Mouse (Mus musculus) left cerebral cortex, adult 8-10 months (tissue): ENCODE results near the gene Trp53rkb. TPM values are rescaled to one million over a fixed set of nuclear protein-coding genes. Genes with fewer than 3 reads are reported as not detected.

ENCODE experiments used
- DNase-seq, 2 experiments: peaks; one replicate each; pipeline ENCODE4 v3.0.0; 2022; ENCODE audit warnings: low spot score in 2 of 2
- total RNA-seq, 4 experiments: library from RNA; stranded (reverse); gene quantifications; 2 replicates each; pipeline ENCODE4 v1.2.4; 2022

The Trp53rkb gene
- total RNA-seq, 4 experiments from 2014 or later: 4.4 to 8.1 (median 6.1) TPM

GRCm38 (mm10) chr2:166793542-166794214, 1.3 kb downstream of the Trp53rkb start:
- peak; percentile 55 to 80 for DNase-seq

DNA sequence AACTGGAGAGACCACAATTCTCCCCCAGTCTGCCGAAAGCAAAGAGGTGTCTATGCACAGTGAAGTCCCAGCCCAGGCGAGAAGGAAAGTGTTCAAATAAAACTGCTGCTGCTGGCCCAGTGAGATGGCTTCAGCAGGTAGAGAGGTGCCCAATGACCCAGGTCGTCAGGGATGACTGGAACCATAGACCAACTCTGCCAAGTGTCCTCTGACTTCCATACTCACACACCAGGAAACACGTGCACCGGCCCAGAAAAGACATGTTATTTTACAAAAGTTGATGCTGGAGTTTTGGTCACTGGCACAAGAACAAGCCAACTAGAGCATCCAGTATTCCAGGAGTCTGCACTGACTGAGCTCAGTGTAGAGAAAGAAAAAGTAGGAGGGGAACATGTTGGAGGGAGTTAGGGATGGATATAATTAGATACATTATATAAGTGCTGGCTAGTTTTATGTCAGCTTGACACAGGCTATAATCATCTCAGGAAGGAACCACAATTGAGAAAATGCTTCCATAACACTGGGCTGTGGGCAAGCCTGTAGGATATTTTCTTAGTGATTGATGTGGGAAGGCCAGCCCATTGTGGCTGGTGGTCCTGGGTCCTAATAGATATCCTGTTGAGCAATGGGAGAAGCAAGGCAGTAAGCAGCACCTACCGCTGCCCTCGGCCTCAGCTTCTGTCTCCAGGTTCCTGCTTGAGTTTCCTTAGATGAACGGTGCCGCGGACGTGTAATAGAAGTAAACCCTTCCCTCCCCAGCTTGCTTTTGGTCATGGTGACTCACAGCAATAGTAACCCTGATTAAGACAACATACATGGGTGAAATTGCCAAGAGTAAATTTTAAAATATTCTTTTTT, 7.5 kb downstream of the Trp53rkb start:
- no peak for DNase-seq

DNA sequence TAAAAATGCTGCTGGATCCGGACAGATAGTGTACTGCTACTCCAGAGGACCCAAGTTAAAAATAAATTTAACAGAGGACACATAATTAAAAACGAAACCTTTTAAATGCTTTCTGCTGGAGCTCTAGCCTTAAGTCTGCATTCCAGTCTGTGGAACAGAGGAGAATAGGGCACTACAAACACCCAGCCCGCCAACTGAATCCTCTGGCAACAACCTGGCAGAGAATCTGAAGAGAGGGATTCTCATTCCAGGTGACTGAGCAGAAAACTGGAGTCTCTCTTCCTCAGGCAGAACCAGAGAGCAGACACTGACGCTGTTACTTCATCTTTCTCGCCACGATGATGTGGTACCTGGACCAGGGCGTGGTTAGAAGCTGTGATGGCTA, 8.1 kb downstream of the Trp53rkb start:
- DNase-seq: no peak

GRCm38 (mm10) chr2:166801436-166801835, 9.1 kb downstream of the Trp53rkb start:
- DNase-seq: no peak

GRCm38 (mm10) chr2:166803298-166803697, 11.0 kb downstream of the Trp53rkb start:
- DNase-seq: no peak

DNA sequence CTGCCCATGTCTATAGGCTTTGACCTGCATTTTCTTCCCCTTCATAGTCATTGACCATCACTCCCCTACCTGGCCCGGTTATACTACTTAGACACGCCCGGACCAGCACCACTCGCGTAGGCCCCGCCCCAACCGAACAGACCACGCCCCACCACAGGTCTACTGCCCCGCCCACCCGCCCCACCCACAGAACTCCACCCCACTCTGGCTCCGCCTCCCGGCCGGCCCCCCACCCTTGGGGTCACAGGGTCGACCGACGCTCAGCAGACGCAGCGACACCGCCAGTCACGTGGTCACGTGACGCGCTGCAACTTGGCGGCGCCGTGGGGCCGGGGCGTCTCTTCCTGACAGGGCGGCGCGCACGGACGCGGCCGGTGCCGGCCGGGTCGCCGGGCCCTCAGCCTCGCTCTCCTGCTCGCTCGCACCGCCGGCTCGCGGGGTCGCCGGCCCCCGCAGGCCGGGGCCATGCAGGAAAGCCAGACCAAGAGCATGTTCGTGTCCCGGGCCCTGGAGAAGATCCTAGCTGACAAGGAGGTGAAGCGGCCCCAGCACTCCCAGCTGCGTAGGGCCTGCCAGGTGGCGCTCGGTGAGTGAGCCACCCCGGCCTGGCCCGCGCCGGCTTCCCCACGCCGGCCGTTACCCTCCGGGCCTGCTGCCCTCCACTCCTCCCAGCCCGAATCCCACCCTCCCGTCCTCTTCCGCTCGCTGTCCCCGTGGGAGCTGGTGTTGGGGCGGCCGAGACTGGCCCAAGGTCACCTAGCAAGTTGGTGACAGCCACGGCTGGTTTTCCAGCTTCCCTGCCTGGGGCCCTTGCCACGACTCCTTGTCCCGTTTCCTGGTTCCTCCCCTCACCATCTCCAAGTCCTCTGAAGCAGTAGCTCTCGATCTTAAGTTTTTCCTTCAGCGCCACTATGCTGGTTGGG, 13.2 kb downstream of the Trp53rkb start, which contains the start of gene Arfgef2:
Arfgef2 (plus strand) TSS at position 339 of the 923 bp plus-strand sequence.
- DNase-seq: peak; percentile 70 to 88

GRCm38 (mm10) chr2:166806173-166806705, 13.9 kb downstream of the Trp53rkb start:
- DNase-seq: no peak

DNA sequence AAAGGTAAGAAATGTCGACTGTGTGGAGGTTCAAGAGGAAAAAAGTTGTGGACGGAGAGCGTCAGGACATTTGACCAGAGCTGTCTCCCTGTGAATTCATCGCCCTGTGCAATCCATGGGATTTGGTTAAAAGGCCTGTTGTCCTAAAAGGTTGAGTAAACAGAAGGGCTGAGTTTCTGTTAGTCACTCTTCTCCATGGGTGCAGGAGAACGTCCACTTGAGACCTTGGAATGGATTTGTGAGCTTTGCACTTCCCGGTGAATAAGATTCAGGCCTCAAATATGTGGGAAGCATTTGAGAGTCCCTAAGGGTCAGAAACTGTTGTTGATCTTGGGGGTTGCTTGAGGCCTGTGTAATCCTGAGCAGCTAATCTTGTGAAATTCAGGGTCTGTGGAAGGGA, 14.5 kb downstream of the Trp53rkb start:
- DNase-seq: no peak

- no peak for DNase-seq
These were observed 17.2 kb downstream of the Trp53rkb start for GRCm38 (mm10) chr2:166809499-166809898.

GRCm38 (mm10) chr2:166810821-166811220, 18.5 kb downstream of the Trp53rkb start:
- DNase-seq: peak in 1 of 2 experiments; percentile 61

- peak in 1 of 2 experiments; percentile 39 for DNase-seq
These were observed 26.3 kb downstream of the Trp53rkb start for GRCm38 (mm10) chr2:166818463-166819143.

DNA sequence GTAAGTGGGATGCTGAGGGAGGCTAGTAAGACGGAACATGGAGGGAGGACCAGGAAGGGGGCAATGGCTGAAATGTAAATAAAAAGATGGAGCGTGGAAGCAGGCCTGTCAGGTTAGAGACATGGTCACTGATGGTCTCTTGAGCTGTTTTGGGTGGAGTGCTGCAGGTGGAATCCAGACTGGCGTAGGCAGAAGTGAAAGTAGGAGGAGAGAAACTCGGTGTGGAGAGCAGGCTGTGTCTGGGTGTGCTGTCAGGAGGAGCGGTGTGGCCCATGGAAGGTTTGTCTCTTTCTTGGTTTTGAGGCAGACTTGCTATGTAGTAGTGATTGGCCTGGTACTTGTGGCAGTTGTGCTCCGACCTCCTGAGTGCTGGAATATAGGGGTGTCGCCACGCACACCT, 27.5 kb downstream of the Trp53rkb start:
- DNase-seq: no peak

GRCm38 (mm10) chr2:166820844-166821243, 28.5 kb downstream of the Trp53rkb start:
- no peak for DNase-seq

- DNase-seq: no peak
These were observed 29.1 kb downstream of the Trp53rkb start for GRCm38 (mm10) chr2:166821406-166821805.

- DNase-seq: no peak
These were observed 29.9 kb downstream of the Trp53rkb start for GRCm38 (mm10) chr2:166822119-166822826.

DNA sequence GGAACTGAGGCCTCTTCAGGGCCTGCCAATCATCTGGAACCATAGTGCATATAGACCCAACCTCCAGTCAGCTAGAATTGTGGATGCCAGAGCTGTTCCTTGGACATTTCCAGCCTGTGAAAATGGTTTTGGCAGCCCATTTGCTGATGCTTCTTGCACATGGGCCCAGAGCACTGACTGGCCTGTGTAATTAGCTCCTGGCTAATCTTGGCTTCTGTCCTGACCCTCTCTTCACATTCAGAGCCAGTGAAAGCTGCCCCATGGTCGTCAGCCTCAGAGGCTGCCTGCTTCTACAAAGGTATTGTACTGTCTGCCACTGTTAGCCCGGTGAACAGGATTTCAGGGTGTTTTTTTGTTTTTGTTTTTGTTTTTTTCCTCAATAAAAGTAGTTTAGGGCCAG, 30.6 kb downstream of the Trp53rkb start:
- no peak for DNase-seq

- no peak for DNase-seq
These were observed 32.1 kb downstream of the Trp53rkb start for GRCm38 (mm10) chr2:166824386-166824785.

- DNase-seq: no peak
These were observed 32.7 kb downstream of the Trp53rkb start for GRCm38 (mm10) chr2:166824998-166825397.

DNA sequence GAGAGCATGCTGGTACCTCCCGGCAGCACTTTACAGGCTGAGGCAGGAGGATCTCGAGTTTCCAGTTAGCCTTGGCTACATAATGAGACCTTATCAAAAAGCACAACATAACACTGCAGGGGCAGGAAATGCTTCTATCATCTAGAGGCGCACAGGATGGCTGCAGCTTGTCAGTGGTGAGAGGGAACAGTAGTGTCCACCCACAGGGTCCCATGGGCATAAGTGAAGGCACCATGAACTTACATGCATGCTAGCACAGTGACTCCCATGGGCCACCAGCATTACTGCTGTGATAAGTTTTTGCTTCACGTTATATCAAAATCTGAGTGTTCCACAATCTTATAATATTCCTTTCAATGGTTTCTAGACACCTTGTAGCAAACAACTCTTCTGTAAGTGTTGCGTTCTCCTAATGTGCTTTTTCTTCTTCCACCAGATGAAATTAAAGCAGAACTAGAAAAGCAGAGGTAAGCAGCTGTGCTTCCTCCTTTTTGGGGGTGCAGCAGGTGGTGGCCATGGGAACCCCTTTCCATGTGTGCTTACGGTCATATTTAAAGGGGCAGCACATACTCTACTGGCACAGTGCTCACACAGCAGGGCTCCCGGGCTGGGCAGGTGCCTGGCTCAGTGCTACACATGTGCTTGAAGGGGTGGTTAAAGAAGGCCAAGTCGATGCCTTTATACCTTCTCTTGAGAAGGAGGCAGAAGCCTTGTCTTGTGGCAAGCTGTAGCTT, 34.3 kb downstream of the Trp53rkb start:
- no peak for DNase-seq
